Mouse (Mus musculus): ENCODE data around the gene Lcor.

- TF ChIP-seq CTCF (IDR thresholded peaks at IDR 0.05; ENCODE audit: extremely low read depth, insufficient read length, insufficient replicate concordance, low read depth, low read length) (no peak), POLR2A (IDR thresholded peaks at IDR 0.05; ENCODE audit: low read depth, low read length) (no peak)
These were observed 40.4 kb upstream of the Lcor start for GRCm38 (mm10) chr19:41441911-41442607.
